Mouse (Mus musculus): ENCODE measurements around the gene Tma16.

DNA sequence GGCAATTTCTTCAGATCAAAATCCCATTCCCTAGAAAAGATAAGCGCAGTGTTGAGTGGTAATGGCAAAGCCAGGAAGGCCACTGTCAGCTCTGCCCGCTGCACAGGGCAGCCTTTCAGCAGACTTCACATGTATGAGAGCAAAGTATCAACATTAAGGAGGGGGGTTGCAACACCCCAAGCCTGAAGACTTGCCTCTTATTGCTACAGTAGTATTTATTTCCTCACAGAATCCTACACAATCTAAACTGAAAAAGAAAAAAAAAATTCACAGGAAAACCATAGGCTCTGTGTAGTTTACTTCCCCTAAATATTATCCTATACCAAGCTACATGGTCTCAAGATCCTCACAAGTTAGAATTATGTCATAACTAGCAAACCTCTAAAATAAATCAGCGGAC lies 9.4 kb downstream of the Tma16 start:
- TF ChIP-seq POLR2A (IDR thresholded peaks at IDR 0.05; ENCODE audit: insufficient read depth, low read depth, low read length) = no peak
- no peak for TF ChIP-seq CTCF (IDR thresholded peaks at IDR 0.05)

All from heart, adult 2 months (tissue).